Comparison of ENCODE assay signal across 9 mouse cellular contexts in the genomic region with DNA sequence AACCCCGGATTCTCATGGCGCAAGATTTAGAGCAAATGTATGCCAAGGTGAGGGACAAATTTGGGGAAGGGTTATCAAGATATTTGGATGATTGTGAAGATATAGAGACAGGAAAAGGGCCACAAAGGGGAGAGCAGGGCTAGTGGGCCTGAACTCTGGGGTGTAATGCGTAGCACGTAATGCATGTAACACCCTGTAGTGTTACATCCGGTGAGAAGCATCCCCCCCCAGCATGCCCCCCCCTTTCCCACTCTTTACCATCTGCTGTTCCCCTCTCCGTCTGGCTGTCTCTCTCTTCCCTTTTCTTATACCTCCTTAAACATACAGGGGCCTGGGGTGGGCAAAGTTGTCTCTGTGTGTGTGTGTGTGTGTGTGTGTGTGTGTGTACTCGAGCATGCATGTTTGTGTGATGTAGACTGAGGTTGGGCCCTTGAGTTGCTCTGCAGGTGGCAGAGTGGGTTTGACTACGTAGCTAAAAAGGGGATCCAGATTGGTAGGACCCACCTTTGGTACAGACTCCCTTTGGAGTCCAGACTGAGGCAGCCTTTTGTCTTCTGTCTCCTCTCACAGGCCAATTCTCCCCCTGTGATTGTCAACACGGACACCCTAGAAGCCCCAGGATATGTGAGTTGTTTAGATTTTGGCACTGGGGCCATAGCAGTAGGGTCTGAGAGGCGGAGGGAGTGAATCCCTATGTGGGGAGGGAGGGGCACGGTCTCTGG. TPM values are rescaled to one million over a fixed set of nuclear protein-coding genes. Genes with fewer than 3 reads are reported as not detected.
A peak's percentile ranks its signal among the peaks of the same experiment; 100 is the strongest.
DNase-seq lines count a peak whose midpoint lies in the region; ATAC-seq and TF ChIP-seq lines count a peak whose summit lies in the region.
"Had no signal": no experiment of that assay in that cellular context is flagged by ENCODE, and none has a peak within 500 bp of the region (broad histone marks: within the 10 kb centered on the region; RNA-seq: fewer than 3 reads in every experiment).

No protein-coding gene starts in this region.

- H3K9me3 ChIP-seq in heart, embryonic 13.5 days: no peaks in the 10 kb centered on the region
- H3K9me3 ChIP-seq in CH12.LX (replicated peaks; ENCODE audit: low read length): no peaks in the 10 kb centered on the region
- no peaks in the 10 kb centered on the region for H3K9me3 ChIP-seq in forebrain, postnatal 0 days (ENCODE audit: low read length)
- H3K9me3 ChIP-seq in midbrain, embryonic 11.5 days (ENCODE audit: control insufficient read depth, low read length): no peaks in the 10 kb centered on the region

- TF ChIP-seq POLR2A in CH12.LX (IDR thresholded peaks at IDR 0.05; ENCODE audit: low read depth, low read length): peak; percentile 58

- H3K4me2 ChIP-seq in heart, embryonic 13.5 days: peak overlapping the region; percentile 65
- H3K4me2 ChIP-seq in CH12.LX (ENCODE audit: insufficient read depth, low read depth, poor library complexity, severe bottlenecking): peak overlapping the region; percentile 53
- peak overlapping the region; percentile 58 for H3K4me2 ChIP-seq in forebrain, postnatal 0 days (ENCODE audit: low read depth)
- H3K4me2 ChIP-seq in midbrain, embryonic 11.5 days: peak overlapping the region; percentile 69

- DNase-seq in heart, postnatal 36 days: no peak
- no peak for DNase-seq in CH12.LX (ENCODE audit: extremely low read depth)
- DNase-seq in forebrain, postnatal 0 days: no peak
- DNase-seq in midbrain, embryonic 11.5 days (ENCODE audit: low spot score, missing footprints): no peak
- no peak for DNase-seq in ovary, postnatal 14 days (ENCODE audit: low spot score)
- DNase-seq in cerebellum, postnatal 25 days: no peak
- DNase-seq in urinary bladder, postnatal 25 days (ENCODE audit: low spot score): no peak

- in situ Hi-C loops in CH12.LX (cut with MboI; ENCODE audit: low pct_ligation_motif_present, low pct_unique_long_range_greater_than_20kb, low sequenced_read_pairs): no loop called here

- peak; percentile 64 for TF ChIP-seq EP300 in CH12.LX (IDR thresholded peaks at IDR 0.05; ENCODE audit: low read length)

- no peaks in the 10 kb centered on the region for H3K79me2 ChIP-seq in CH12.LX (replicated peaks; ENCODE audit: control insufficient read depth, extremely low read depth, insufficient read depth, poor library complexity, severe bottlenecking)

- H3K27me3 ChIP-seq in heart, embryonic 13.5 days (replicated peaks): peaks cover 7% of the 10 kb centered on the region; the same call in 1 of the 2 replicates
- H3K27me3 ChIP-seq in CH12.LX (replicated peaks): peaks cover 3% of the 10 kb centered on the region
- no peaks in the 10 kb centered on the region for H3K27me3 ChIP-seq in forebrain, postnatal 0 days (ENCODE audit: insufficient read depth, low read length)
- H3K27me3 ChIP-seq in midbrain, embryonic 11.5 days (ENCODE audit: control insufficient read depth, insufficient read depth, low read length): no peaks in the 10 kb centered on the region

- intact Hi-C loops in heart, postnatal 36 days (cut with DNase I): no loop called here

- no peak for TF ChIP-seq RAD21 in CH12.LX (IDR thresholded peaks at IDR 0.05; ENCODE audit: low read depth, low read length)

- ATAC-seq in heart, embryonic 13.5 days (ENCODE audit: extremely low read depth, insufficient number of reproducible peaks, low FRiP score, low TSS enrichment): no peak
- ATAC-seq in forebrain, postnatal 0 days: peak; percentile 59
- peak; percentile 56 for ATAC-seq in midbrain, embryonic 11.5 days (ENCODE audit: low FRiP score)

- peaks cover 32% of the 10 kb centered on the region for H3K36me3 ChIP-seq in heart, embryonic 13.5 days
- H3K36me3 ChIP-seq in CH12.LX (replicated peaks in 1 of 2; ENCODE audit: control insufficient read depth in 1 of 2, insufficient read depth in 1 of 2, low read length in 1 of 2): peaks cover 11 to 24% of the 10 kb centered on the region in 2 experiments
- peaks cover 32% of the 10 kb centered on the region for H3K36me3 ChIP-seq in forebrain, postnatal 0 days (ENCODE audit: insufficient read depth)
- peaks cover 12% of the 10 kb centered on the region for H3K36me3 ChIP-seq in midbrain, embryonic 11.5 days (ENCODE audit: control insufficient read depth, insufficient read depth, low read length)

- WGBS in heart, embryonic 13.5 days: 44% methylated on average over 11 of the region's 11 CpGs
- WGBS in forebrain, postnatal 0 days: 14% methylated on average over 11 of the region's 11 CpGs
- WGBS in midbrain, embryonic 11.5 days: 30% methylated on average over 11 of the region's 11 CpGs

- H3K4me1 ChIP-seq in heart, embryonic 13.5 days: peaks cover 51% of the 10 kb centered on the region
- H3K4me1 ChIP-seq in CH12.LX (ENCODE audit: control insufficient read depth in 1 of 2, insufficient read depth in 2 of 2): peaks cover 19 to 34% of the 10 kb centered on the region in 2 experiments
- peaks cover 32% of the 10 kb centered on the region for H3K4me1 ChIP-seq in forebrain, postnatal 0 days (ENCODE audit: insufficient read depth)
- peaks cover 40% of the 10 kb centered on the region for H3K4me1 ChIP-seq in midbrain, embryonic 11.5 days (ENCODE audit: control insufficient read depth, insufficient read depth, low read length)

- no peak for TF ChIP-seq CTCF in CH12.LX (conservative IDR thresholded peaks at IDR 0.05 in 1 of 2, IDR thresholded peaks at IDR 0.05 in 1 of 2; ENCODE audit: low read depth in 2 of 2, low read length in 2 of 2)
- TF ChIP-seq CTCF in forebrain, postnatal 0 days (IDR thresholded peaks at IDR 0.05; ENCODE audit: low read depth): no peak

- peak overlapping the region; percentile 31; the same call in 1 of the 2 replicates for H3K4me3 ChIP-seq in heart, embryonic 13.5 days
- peak overlapping the region; percentile 41 to 69 (median 56) for H3K4me3 ChIP-seq in CH12.LX (replicated peaks in 1 of 3; ENCODE audit: low read depth in 2 of 3, low read length in 2 of 3, poor library complexity in 1 of 3)
- H3K4me3 ChIP-seq in forebrain, postnatal 0 days (ENCODE audit: low read depth, low read length): peak overlapping the region; percentile 33
- H3K4me3 ChIP-seq in midbrain, embryonic 11.5 days (ENCODE audit: low read depth, low read length): peak overlapping the region; percentile 31

- dilution Hi-C loops in CH12.LX (cut with MboI; ENCODE audit: extremely low pct_ligation_motif_present, extremely low pct_unique_long_range_greater_than_20kb, low sequenced_read_pairs): no loop called here

- 0 out of 2 replicates have a peak overlapping the region, but pooled peaks have one; percentile 69 for H3K27ac ChIP-seq in heart, embryonic 13.5 days (replicated peaks)
- H3K27ac ChIP-seq in CH12.LX (ENCODE audit: insufficient read depth, low read depth): peak overlapping the region; percentile 31; the same call in 1 of the 2 replicates
- peak overlapping the region; percentile 94 for H3K27ac ChIP-seq in forebrain, postnatal 0 days (ENCODE audit: low read depth, low read length)
- H3K27ac ChIP-seq in midbrain, embryonic 11.5 days (ENCODE audit: low read depth, low read length): peak overlapping the region; percentile 95

- 0 out of 2 replicates have a peak overlapping the region, but pooled peaks have one; percentile 44 for H3K9ac ChIP-seq in heart, embryonic 13.5 days
- peak overlapping the region; percentile 21; the same call in 1 of the 2 replicates for H3K9ac ChIP-seq in CH12.LX (ENCODE audit: insufficient read depth, low read depth)
- peak overlapping the region; percentile 48 for H3K9ac ChIP-seq in forebrain, postnatal 0 days
- H3K9ac ChIP-seq in midbrain, embryonic 11.5 days (ENCODE audit: low read length): peak overlapping the region; percentile 59

RNA-seq across cellular contexts. Expression of a gene that starts 13.2 kb away (rescaled TPM):
- polyA plus RNA-seq in heart, embryonic 13.5 days (2015; fragmentation: Nextera tagmentation; extraction: Ambion mirVana): 4.7 and 5.1 TPM in 2 replicates
- 1 to 10 TPM; 6.3 to 7.4 TPM for total RNA-seq in heart, postnatal 36 days (2021)
- total RNA-seq in CH12.LX (2012; rRNA removed): 9.8 and 15.3 TPM in 2 replicates
- total RNA-seq in CH12.LX (2014; rRNA removed): 6.1 and 7.3 TPM in 2 replicates
- polyA plus RNA-seq in CH12.LX (2012; ENCODE audit: insufficient read length, low read depth): 6.8 and 9.3 TPM in 2 replicates
- 214 and 230 TPM in 2 replicates for total RNA-seq in forebrain, postnatal 0 days (2014; rRNA removed)
- 12.1 and 14.3 TPM in 2 replicates for polyA plus RNA-seq in forebrain, postnatal 0 days (2015; fragmentation: Nextera tagmentation; extraction: Ambion mirVana)
- 11.2 and 15.2 TPM in 2 replicates for polyA plus RNA-seq in midbrain, embryonic 11.5 days (2014; fragmentation: Nextera tagmentation; extraction: Ambion mirVana)

RNA-seq across cellular contexts. Expression of a gene that starts 14.8 kb away (rescaled TPM):
- 131 and 140 TPM in 2 replicates for polyA plus RNA-seq in heart, embryonic 13.5 days (2015; fragmentation: Nextera tagmentation; extraction: Ambion mirVana)
- 1,000 to 10,000 TPM; 1,292 to 1,425 TPM for total RNA-seq in heart, postnatal 36 days (2021)
- total RNA-seq in CH12.LX (2012; rRNA removed) (137 and 148 TPM in 2 replicates), CH12.LX (2014; rRNA removed) (81.8 and 86.6 TPM in 2 replicates)
- 76.9 and 86.4 TPM in 2 replicates for polyA plus RNA-seq in CH12.LX (2012; ENCODE audit: insufficient read length, low read depth)
- total RNA-seq in forebrain, postnatal 0 days (2014; rRNA removed): 45.1 and 47.7 TPM in 2 replicates
- 47.9 and 51.5 TPM in 2 replicates for polyA plus RNA-seq in forebrain, postnatal 0 days (2015; fragmentation: Nextera tagmentation; extraction: Ambion mirVana)
- 46.5 and 47.8 TPM in 2 replicates for polyA plus RNA-seq in midbrain, embryonic 11.5 days (2014; fragmentation: Nextera tagmentation; extraction: Ambion mirVana)

RNA-seq across cellular contexts. Expression of a gene that starts 23.9 kb away (rescaled TPM):
- polyA plus RNA-seq in heart, embryonic 13.5 days (2015; fragmentation: Nextera tagmentation; extraction: Ambion mirVana): 0.24 TPM in 1 of 2 replicates, not detected in the other
- total RNA-seq in heart, postnatal 36 days (2021): not detected
- not detected in 2 replicates for total RNA-seq in CH12.LX (2012; rRNA removed)
- total RNA-seq in CH12.LX (2014; rRNA removed): not detected in 2 replicates
- not detected in 2 replicates for polyA plus RNA-seq in CH12.LX (2012; ENCODE audit: insufficient read length, low read depth)
- 3.0 and 5.4 TPM in 2 replicates for total RNA-seq in forebrain, postnatal 0 days (2014; rRNA removed)
- polyA plus RNA-seq in forebrain, postnatal 0 days (2015; fragmentation: Nextera tagmentation; extraction: Ambion mirVana): 4.3 and 4.5 TPM in 2 replicates
- 0.23 and 0.51 TPM in 2 replicates for polyA plus RNA-seq in midbrain, embryonic 11.5 days (2014; fragmentation: Nextera tagmentation; extraction: Ambion mirVana)
- total RNA-seq: neutrophil, adult 5-6 weeks had no signal

RNA-seq across cellular contexts. Expression of a gene that starts 29.6 kb away (rescaled TPM):
- 20.7 and 22.0 TPM in 2 replicates for polyA plus RNA-seq in heart, embryonic 13.5 days (2015; fragmentation: Nextera tagmentation; extraction: Ambion mirVana)
- 1 to 10 TPM; 5.0 to 6.1 TPM for total RNA-seq in heart, postnatal 36 days (2021)
- total RNA-seq in CH12.LX (2012; rRNA removed) (27.3 and 30.6 TPM in 2 replicates), CH12.LX (2014; rRNA removed) (15.1 and 15.7 TPM in 2 replicates)
- polyA plus RNA-seq in CH12.LX (2012; ENCODE audit: insufficient read length, low read depth): 25.3 and 27.1 TPM in 2 replicates
- 31.9 and 43.9 TPM in 2 replicates for total RNA-seq in forebrain, postnatal 0 days (2014; rRNA removed)
- polyA plus RNA-seq in forebrain, postnatal 0 days (2015; fragmentation: Nextera tagmentation; extraction: Ambion mirVana): 12.7 and 15.7 TPM in 2 replicates
- polyA plus RNA-seq in midbrain, embryonic 11.5 days (2014; fragmentation: Nextera tagmentation; extraction: Ambion mirVana): 29.0 and 30.0 TPM in 2 replicates

RNA-seq across cellular contexts. Expression of a gene that starts 34.4 kb away (rescaled TPM):
- polyA plus RNA-seq in heart, embryonic 13.5 days (2015; fragmentation: Nextera tagmentation; extraction: Ambion mirVana): 43.8 and 47.9 TPM in 2 replicates
- 10 to 100 TPM; 23.1 to 23.4 TPM for total RNA-seq in heart, postnatal 36 days (2021)
- total RNA-seq in CH12.LX (2012; rRNA removed) (67.2 and 81.8 TPM in 2 replicates), CH12.LX (2014; rRNA removed) (65.2 and 69.0 TPM in 2 replicates)
- polyA plus RNA-seq in CH12.LX (2012; ENCODE audit: insufficient read length, low read depth): 93.2 and 99.8 TPM in 2 replicates
- 47.6 and 52.7 TPM in 2 replicates for total RNA-seq in forebrain, postnatal 0 days (2014; rRNA removed)
- 48.0 and 49.7 TPM in 2 replicates for polyA plus RNA-seq in forebrain, postnatal 0 days (2015; fragmentation: Nextera tagmentation; extraction: Ambion mirVana)
- polyA plus RNA-seq in midbrain, embryonic 11.5 days (2014; fragmentation: Nextera tagmentation; extraction: Ambion mirVana): 51.5 and 53.4 TPM in 2 replicates

Comparison
In these comparisons a context has a peak if more than half of its experiments do, and no peak if none do; other contexts are left out.
1. H3K27ac ChIP-seq: peak in every context shown above with its lines; median percentile 95 in midbrain, embryonic 11.5 days; 94 in forebrain, postnatal 0 days; 69 in heart, embryonic 13.5 days; 31 in CH12.LX.